Mouse (Mus musculus): Measurements from ENCODE around the gene Nkain2. TPM values are rescaled to one million over a fixed set of nuclear protein-coding genes. Genes with fewer than 3 reads are reported as not detected.
"Not testable (repeated sequence)": the region's sequence is repeated elsewhere in the genome, so short reads cannot be mapped to it uniquely, and the experiment has no call there.

Gene Nkain2
- total RNA-seq, 2 experiments from 2014 or later = 0.39 to 1.5 TPM

DNA sequence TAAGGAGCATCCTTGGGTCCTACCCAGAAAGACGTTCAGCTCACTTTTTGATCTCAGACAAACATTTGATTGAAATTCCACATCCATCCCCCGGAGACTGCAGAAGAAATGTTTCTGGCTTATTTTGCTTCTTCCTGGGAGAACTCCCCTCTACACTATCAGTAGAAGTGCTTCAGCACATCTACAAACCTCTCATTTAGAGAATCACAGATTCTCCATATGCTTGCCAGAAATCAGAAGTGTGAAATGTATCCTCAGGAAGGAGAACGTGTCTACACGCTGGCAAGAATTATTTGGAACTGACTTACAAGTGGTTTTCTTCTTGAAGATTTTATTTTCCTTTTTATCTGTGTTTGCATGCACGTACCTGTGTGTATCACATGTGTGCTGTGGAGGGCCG, 829.9 kb downstream of the Nkain2 start:
- no peak for DNase-seq (ENCODE audit: low spot score in 2 of 2)

DNA sequence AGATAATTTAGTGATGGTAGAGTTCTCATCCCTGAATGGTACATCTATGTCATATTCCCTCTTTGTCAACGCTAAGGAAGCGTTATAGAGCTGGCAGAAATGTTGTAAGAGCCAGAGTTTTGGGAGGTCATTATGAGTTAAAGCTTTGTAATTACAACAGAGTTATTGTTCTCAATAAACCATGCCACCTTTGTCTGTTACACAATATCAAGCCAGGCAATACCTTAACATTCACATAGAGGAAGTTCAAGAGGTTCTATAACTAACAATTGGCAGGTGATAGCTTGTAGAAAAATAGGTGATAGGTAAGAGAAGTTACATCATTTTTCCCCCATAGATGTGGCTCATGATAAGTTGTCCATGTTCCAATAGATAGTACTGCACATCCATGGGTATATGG, 832.0 kb downstream of the Nkain2 start:
- no peak for DNase-seq (ENCODE audit: low spot score in 2 of 2)

DNA sequence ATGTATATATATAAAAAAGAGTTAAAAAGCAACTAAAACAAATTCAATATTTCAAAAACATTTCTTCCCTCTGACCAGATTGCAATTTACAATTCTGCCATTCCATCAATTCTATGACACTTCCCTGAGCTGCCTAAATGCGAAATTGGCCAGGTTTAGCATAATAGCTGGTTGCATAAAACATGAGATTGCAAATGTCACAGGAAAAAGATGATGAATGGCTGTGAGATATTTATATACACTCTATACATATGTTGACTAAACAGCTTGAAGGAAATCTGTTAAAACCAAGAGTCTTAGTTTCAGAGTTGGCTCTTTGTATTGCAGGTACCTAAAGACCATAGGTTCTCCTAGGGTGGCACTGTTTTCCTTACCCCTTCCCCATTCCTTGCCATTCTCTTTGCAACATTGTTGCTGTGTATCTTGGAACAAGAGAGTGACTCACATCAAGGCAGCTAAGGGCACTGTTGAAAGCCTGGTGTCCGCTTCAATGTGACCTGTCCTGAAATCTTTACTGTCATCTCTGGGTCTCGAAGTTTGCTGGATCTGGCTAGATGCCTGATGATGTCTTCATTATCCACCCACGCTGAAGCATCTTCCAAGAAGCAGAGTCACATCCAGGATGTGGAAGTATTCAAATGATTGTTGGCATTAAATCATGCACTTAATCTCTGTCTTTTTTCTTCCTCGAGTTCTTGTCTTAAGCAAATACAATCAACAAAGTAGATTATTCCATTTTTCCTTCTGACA, 837.5 kb downstream of the Nkain2 start:
- no peak for DNase-seq (ENCODE audit: low spot score in 2 of 2)

DNA sequence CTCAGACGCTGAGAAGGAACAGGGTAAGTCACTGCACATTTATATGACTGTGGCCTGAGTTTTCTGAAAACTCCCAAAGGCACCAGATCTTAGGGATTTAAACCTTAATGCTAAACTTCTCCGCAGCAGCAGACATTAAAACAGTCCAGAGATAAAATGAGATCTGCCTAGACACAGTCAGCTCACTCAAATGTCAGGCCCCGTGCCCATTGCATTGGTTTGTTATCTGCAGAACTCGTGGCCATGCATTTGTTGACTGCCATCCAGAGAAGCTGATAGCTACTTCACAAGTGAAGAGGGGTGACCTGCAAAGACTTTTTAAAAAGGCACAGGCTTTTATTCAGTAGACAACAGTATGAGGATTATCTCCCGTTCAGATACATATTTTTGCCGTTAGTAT, 838.2 kb downstream of the Nkain2 start:
- no peak for DNase-seq (ENCODE audit: low spot score in 2 of 2)

DNA sequence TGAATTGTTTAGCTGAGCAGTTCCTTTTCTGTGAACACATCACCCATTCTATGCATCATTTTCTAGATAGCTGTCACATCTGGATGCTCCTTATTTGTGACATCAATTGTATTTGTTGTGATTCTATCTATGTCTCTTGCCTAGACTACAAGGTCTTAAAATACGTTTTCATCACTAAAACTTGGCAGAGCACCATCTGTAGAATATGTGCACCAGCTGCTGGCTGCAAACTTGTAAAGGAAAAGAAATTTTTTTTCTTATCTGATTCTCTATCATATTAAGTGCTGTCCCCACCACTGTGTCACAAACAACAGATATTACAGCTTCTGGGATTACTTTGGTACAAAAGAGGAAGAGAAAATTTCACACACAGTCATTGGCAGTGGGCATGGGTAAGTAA, 860.3 kb downstream of the Nkain2 start:
- DNase-seq (ENCODE audit: low spot score in 2 of 2) = no peak

DNA sequence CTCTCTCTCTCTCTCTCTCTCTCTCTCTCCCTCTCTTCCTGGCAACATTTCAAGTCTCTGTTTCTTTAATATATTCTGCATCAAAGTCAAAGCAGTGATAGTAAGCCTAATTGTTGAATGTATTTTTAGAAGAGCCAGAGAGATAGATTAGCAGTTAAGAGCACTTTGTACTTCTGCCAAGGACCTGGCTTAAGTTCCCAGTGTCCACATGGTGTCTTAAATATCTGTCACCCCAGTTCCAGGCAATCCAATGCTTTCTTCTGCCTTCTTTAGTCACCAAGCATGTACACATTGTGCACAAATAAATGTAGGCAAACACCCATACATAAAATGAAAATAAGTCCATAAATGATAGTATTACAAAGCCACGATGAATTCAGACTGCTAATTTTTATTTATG, 871.9 kb downstream of the Nkain2 start:
- DNase-seq (ENCODE audit: low spot score in 2 of 2) = no peak

DNA sequence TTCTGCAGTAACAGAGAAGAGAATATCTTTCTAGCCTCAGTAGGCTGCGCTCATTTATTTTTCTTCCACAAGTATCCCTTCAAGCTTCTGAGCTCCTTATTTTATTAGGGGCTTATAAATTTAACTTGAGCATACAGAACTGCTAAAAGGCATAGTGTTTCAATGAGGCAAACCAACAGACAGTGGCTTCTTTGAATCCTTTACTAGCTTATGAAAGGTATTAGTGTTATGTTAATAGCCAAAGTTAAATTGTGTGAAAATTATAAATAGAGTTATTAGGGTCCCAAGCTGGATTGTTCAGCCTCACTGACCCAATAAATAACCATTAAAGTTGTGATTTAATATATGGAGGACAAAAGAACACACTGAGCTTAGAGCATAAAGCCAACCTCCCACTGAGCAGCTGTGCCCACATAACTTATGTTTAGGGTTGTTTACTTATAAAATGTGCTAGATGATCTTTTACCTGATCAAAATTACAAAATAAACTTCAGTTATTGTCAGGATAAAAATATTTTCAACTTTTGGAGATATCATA, 889.0 kb downstream of the Nkain2 start:
- no peak for DNase-seq (ENCODE audit: low spot score in 2 of 2)

DNA sequence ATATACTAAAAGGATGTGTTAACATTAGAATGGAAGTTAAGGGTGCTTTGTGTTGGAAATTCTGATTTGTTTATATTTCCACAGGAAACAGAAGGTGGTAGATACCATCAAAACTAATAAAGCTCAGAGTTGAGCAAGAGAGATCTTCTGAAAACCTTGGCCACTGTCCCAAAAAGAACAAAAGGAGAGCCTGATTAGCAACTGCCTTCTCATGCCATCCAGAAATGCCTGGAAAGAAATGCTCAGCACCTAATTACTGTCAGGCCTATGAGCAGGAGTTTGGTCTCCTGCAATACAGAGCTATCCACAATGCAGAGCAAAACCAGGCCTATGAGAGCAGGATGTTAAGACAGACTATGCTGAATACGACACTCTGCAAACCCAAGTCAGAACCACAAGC, 897.1 kb downstream of the Nkain2 start:
- DNase-seq (ENCODE audit: low spot score in 2 of 2) = no peak

DNA sequence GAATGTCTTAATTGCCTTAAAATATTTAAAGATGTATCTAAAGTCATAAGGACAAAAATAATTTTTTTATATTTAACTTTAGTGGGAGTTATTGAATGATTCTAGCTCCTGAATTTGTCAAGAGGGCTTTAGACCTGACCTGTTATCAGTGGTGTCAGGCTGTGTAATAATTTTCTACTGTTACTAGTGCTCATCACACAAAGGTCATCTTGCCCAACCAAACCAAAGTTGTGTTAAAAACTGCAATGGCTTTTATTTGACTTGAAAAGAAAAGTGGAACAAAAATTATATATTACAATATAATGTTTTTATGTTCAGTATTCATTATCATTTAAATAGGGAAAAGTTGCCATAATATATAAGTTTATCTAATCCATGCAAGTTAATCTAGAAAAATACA, 911.9 kb downstream of the Nkain2 start:
- no peak for DNase-seq (ENCODE audit: low spot score in 2 of 2)

DNA sequence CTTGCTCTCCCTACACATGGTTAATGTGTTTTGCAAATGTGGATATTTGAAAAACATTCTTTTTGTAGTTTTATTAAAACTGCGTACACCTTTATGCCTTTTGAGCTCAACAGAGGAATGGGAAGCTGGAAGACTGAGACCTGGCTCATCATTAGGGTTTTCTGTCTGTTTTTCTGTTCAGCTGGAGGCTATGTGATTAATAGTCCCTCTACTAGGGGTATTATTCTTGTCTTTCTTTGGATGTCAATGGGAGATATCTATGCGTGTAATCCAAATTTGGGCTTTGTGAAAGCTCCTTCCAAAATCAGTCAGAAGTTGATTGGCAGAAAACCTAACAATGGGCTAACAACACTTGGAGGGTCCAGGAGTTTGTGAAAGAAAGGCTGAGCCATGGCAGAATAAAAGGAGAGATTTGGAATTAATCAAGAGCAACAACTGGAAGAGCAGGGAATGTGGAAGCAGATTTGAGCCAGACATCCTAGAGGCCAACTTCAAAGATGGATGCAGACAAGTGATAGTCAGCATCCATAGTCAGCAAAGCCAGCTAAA, 943.0 kb downstream of the Nkain2 start:
- no peak for DNase-seq (ENCODE audit: low spot score in 2 of 2)

DNA sequence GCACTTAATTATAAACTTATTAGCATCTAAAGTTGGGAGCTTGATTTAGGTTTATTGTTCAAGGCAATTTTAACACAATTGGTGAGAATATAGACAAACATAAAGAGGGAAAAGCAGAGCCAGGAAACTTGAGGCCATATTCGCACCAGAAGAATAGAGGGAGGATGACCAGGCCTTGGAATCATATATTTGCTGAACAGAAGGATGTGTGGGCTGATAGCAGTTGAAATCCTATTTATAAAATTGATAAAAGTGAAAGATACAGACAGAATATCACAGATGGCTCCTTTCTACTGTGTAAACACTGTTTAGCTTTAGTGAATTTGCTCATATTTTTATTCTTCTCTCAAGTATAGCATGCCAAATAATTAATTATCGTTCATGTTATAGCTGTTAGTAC, 958.3 kb downstream of the Nkain2 start:
- DNase-seq (ENCODE audit: low spot score in 2 of 2) = no peak

DNA sequence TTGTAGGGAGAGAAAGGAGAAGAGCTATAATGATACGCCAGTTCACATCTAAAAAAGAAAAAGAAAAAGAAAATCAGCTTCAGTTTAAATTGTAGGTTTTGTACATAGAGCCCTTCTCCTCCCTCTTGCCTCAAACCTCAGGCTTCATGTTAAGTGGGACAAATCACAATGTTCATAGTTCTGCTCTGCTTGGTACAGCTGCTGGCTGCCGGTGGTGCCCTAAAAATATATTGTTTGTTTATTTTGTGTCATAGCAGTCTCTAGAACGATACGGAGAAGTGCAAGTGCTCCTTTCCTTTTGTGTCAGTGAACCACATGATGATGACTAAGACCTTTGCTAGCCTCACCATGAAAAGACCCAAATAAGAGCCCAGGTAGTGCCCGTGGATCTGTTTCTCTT, 962.6 kb downstream of the Nkain2 start:
- no peak for DNase-seq (ENCODE audit: low spot score in 2 of 2)

DNA sequence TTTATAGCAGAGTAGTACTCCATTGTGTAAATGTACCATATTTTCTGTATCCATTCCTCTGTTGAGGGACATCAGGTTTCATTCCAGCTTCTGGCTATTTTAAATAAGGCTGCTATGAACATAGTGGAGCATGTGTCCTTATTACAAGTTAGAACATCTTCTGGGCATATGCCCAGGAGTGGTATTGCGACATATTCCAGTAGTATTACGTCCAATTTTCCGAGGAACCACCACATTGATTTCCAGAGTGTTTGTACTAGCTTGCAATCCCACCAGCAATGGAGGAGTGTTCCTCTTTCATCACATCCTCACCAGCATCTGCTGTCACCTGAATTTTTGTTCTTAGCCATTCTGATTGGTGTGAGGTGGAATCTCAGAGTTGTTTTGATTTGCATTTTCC, 969.4 kb downstream of the Nkain2 start:
- not testable (repeated sequence) for DNase-seq (ENCODE audit: low spot score in 2 of 2)

DNA sequence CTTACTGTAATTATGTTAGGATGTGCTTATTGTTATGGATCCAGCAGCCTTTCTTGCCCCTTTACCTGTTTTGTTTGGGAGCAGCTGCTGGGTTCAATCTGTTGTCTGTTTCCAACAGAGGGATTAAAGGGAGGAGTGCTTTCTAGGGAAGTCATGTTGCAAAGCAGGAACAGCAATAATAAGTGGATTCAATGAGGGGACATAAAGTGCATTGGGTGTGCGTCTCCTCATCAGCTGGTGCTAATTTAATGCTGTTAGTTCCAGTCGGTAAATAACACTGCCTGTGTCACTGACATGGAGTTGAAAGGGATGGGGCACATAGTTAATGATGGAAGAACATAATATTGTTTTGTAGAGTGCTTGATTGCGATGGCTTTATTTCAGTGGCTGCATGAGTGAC, 982.8 kb downstream of the Nkain2 start:
- DNase-seq (ENCODE audit: low spot score in 2 of 2) = no peak

DNA sequence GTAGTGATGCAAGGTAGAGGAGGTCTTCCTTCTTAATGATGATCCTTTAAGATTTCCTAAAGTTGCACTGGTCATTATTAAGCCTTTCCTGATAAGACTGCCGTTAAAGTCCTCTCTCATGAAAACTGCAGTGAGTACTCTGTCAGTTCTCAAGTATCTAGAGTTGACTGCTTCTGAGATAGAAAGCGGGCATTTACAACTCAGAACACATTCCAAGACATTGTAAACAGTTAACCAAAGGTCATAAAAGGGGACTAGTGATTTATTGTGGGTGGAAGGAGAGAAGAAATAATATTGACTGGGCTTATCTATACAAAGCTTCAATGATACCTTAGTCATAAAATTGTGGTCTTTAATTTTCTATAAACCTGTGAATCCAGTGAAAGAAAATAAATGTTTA, 990.8 kb downstream of the Nkain2 start:
- no peak for DNase-seq (ENCODE audit: low spot score in 2 of 2)

DNA sequence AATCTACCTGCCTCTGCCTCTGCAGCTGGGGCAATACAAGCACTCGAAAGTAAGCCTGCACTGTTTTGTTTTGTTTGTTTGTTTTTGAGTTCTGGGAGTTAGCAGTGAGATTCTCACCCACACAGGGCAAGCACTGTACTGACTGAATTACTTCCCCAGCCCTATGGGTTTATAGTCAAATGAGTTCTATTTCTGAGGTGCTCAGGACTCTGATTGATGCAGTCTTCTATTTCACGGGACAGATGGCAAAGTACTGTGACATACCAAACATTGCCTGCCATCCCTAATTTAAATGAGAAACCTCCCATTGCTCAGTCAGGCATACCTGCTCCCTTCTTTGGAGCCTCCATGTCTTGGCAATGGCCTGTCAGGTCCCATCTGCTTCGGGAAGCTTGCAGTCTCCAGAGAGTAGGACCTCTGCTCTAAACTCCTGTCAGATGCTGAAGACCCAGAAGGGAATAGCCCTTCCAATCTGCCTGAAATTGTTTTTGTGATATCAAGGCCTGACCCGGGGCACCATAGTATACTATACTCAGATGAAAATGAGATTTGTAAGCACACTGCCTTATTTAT, 1016.9 kb downstream of the Nkain2 start:
- no peak for DNase-seq (ENCODE audit: low spot score in 2 of 2)

DNA sequence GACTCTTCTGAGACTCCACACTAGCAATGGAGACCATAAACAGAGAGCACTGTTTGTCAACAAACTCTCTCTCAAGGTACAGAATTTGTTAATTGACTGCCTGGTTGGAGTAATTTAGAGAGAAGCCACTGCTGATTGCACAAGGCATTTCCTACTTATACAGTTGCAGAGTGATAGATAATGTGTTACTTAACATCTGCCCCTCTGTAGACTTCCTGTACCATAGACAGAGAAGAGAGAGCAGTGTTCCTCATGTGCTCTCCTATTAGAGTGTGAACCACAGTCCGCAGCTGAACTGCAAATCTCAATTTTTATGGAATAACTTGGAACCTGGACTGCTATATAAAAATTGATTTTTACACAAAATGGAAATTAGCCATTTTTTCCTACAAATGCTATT, 1022.0 kb downstream of the Nkain2 start:
- no peak for DNase-seq (ENCODE audit: low spot score in 2 of 2)

DNA sequence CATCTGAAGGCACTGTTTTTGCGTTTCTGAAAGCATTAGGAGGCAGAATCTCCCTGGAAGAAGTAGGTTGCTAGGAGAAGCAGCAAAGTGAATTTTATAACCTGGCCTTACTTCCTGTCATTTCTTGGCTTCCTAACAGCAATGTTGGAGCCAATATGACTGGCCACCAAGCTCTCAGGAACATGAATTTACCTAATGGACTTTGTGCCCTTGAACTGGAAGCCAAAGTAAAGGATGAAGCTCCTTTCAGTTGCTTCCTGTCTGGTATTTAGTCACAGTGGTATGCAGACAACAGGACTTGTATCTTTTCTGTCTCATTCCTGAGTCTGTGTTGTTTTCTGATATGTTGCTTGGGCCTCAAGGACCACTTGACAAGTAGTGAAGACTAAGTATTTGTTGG, 1063.2 kb downstream of the Nkain2 start:
- no peak for DNase-seq (ENCODE audit: low spot score in 2 of 2)

DNA sequence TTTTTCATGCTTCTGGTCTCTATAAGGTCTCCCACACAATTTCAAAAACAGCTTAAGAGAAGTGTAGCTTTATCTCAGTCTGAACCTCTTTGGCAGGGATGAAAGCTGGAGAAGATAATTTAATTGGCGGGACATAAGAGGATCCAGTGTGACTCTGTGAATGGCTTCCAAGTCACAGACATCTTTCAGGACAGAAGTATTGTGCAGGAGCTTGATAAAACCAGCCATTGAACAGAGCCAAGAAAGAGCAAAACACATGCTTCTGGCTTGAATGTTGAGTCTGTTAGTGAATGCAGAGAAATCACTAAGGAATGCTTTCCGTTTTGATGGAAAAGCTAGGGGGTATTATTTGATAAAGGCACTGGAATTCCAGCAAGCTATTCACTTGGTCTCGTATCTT, 1077.7 kb downstream of the Nkain2 start:
- no peak for DNase-seq (ENCODE audit: low spot score in 2 of 2)

DNA sequence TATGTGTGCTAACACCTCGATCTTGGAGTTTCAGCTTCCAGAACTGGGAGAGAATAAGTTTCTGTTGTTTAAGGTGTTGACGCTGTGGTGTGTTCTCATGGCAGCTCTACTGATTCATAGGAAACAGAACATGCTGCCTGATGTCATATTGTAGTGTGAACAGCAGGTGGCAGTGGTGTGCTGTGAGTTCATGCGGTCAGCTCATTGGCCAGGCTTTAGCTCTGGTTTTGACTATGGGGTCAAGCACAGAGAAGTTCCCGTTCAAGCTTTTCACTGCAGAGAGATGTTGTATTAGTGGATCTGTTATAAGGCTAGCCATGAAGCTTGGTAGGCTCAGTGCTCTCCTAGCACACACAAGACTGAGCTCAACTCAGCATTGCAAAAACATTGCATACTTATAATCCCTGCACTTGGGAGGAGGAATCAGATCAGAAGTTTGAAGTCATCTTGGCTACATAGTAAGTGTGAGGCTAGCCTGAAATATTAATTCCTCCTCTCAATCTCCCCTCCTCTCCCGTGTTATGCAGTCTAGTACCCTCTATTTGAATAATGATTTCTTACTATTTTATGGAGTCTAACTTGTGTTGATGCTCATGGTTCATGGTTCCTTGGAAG, 1147.7 kb downstream of the Nkain2 start:
- DNase-seq (ENCODE audit: low spot score in 2 of 2) = peak; percentile 8 to 38

DNA sequence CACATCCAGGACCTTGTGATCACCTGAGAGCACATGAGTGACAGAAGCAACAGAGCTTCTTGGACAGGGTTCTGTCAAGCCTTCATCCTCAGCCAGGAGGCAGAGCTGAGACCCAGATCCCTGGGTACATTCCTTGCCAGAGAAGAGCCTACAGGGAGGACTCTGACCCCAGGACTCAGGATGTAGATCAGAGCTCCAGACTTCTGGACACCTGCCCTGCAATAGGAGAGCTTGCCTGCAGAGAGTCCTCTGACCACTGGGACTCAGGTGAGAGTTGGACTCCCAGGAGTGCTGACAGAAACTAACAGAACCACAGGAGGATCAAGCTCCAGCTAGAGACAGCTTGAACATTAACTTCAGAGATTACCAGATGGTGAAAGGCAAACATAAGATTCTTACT, 1162.2 kb downstream of the Nkain2 start:
- DNase-seq (ENCODE audit: low spot score in 2 of 2) = no peak

DNA sequence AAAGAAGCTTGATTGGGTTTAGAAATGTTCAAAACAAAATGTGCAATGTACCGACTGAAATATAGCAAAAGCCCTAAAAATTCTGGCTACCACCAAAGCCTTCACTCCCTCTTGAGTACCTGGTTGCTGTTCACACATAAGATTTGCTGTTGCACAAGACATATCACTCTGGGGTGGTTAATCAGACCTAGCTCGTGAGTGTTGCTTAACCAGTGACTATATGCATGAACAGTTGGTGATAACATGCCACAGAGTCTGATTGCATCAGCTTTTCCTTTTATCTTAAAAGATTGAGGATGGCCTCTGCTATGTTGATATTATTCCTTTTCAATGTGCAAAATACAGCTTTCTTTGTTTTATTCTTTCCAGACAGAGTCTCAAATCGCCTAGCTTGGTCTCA, 1243.0 kb downstream of the Nkain2 start:
- DNase-seq (ENCODE audit: low spot score in 2 of 2) = no peak

Measured in adrenal gland, postnatal 4 days (tissue).